Comparison of ENCODE assay signal across 11 mouse cellular contexts in the genomic region with DNA sequence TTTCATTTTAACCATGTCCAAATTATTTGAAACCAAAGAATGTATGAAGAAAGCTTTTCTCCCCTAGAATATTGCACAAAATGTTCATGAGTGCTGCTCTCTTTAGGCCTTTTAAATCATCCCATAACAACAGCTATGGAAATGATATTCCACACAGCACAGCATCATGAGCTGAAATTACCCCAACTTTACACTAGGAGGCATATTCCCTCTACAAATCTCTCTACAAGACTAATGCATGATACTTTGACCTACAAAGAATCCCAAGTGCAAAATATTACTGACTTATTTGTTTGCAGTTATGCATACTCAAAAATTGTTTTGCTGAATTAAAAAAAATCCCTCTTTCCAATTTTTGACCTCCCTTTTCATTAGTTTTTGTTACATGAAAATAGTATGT.
A peak's percentile ranks its signal among the peaks of the same experiment; 100 is the strongest.
DNase-seq lines count a peak whose midpoint lies in the region; ATAC-seq and TF ChIP-seq lines count a peak whose summit lies in the region.
"Had no signal": no experiment of that assay in that cellular context is flagged by ENCODE, and none has a peak within 500 bp of the region (broad histone marks: within the 10 kb centered on the region; RNA-seq: fewer than 3 reads in every experiment).

No protein-coding gene starts in this region.

- no peak overlapping the region for H3K4me2 ChIP-seq in kidney, postnatal 0 days (ENCODE audit: low read length)
- H3K4me2 ChIP-seq: liver, embryonic 11.5 days had no signal

- H3K9me3 ChIP-seq in kidney, postnatal 0 days (replicated peaks; ENCODE audit: low read length), result no peaks in the 10 kb centered on the region
- H3K9me3 ChIP-seq: hindbrain, embryonic 10.5 days had no signal

- no peaks in the 10 kb centered on the region for H3K27me3 ChIP-seq in kidney, postnatal 0 days (ENCODE audit: insufficient read depth, low read length)

- no peak for ATAC-seq in kidney, postnatal 0 days (replicated peaks; ENCODE audit: low FRiP score, low read depth)
- no peak for ATAC-seq in erythroblast, adult 5-6 weeks (replicated peaks; ENCODE audit: low FRiP score, poor library complexity, severe bottlenecking)

- peak; percentile 25 for DNase-seq in cerebellum, adult 8-10 months
- DNase-seq in cerebellum, adult 11 months, result no peak
- DNase-seq in kidney, postnatal 0 days (ENCODE audit: low spot score), result peak; percentile 54
- no peak for DNase-seq in kidney, adult 18-20 months
- peak; percentile 32 for DNase-seq in A20 (ENCODE audit: low read depth, low spot score)
- DNase-seq in embryo, embryonic 10.5 days (ENCODE audit: low spot score), result peak; percentile 49
- no peak for DNase-seq in gastrocnemius, adult 18-20 months (ENCODE audit: low spot score)
- DNase-seq: gastrocnemius, postnatal 14 days had no signal

- no peaks in the 10 kb centered on the region for H3K36me3 ChIP-seq in kidney, postnatal 0 days (ENCODE audit: insufficient read depth, low read length)
- H3K36me3 ChIP-seq: hindbrain, embryonic 10.5 days had no signal

- H3K4me1 ChIP-seq in kidney, postnatal 0 days (replicated peaks; ENCODE audit: insufficient read depth, low read length), result no peaks in the 10 kb centered on the region
- H3K4me1 ChIP-seq: hindbrain, embryonic 10.5 days had no signal

- TF ChIP-seq CTCF in kidney, postnatal 0 days (IDR thresholded peaks at IDR 0.05; ENCODE audit: low read depth), result peak; percentile 69

- no peak overlapping the region for H3K4me3 ChIP-seq in kidney, postnatal 0 days (replicated peaks; ENCODE audit: low read depth, low read length)
- H3K4me3 ChIP-seq: hindbrain, embryonic 10.5 days had no signal

- H3K27ac ChIP-seq in kidney, postnatal 0 days, result no peak overlapping the region
- H3K27ac ChIP-seq: hindbrain, embryonic 10.5 days had no signal

- no peak overlapping the region for H3K9ac ChIP-seq in kidney, postnatal 0 days (ENCODE audit: low read depth, low read length)

Comparison
In these comparisons a context has a peak if more than half of its experiments do, and no peak if none do; other contexts are left out.
1. DNase-seq: peak in cerebellum, adult 8-10 months (single experiment), kidney, postnatal 0 days (single experiment), A20 (single experiment) and embryo, embryonic 10.5 days (single experiment); none in cerebellum, adult 11 months (single experiment), kidney, adult 18-20 months (single experiment) and gastrocnemius, adult 18-20 months (single experiment).